In the genomic region with DNA sequence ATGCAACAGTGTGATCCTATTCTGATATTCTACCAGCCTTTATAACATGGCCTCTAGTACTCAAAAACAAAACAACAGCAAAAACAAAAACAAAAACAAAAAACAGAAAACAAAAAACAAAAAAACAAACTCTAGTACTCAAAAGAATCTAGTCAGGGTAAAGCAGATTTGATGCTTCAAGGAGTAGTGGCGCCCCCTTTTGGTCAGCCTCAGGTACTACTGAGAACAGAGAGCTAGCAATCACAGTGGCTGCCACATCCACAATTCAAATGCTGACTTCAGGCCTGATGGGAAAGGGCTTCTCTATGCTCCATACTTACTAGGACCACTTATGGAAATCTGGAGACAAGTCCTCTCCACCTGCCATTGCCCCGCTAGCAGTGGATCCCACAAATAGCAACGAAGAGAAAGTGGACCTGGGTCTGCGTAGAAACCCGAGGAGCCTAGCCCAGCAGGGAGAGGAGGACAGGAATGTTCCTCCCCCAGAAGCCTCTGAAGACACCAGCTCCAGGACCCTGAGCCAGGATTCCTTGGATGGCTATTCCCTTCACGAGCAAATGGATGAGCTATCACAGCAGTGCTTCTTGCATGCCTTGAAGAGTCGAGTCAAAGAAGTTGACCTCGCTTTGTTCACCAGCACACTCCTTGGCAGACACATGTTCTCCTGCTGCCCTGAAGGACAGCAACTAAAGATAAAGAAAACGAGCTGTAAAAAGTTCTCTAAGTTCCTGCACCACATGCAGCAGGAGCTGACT, we compare ENCODE assay signal across 9 mouse cellular contexts.
A peak's percentile ranks its signal among the peaks of the same experiment; 100 is the strongest.
DNase-seq lines count a peak whose midpoint lies in the region; ATAC-seq lines count a peak whose summit lies in the region.
"Had no signal": no experiment of that assay in that cellular context is flagged by ENCODE, and none has a peak within 500 bp of the region (broad histone marks: within the 10 kb centered on the region; RNA-seq: fewer than 3 reads in every experiment).

No protein-coding gene starts in this region.

- ATAC-seq in forebrain, embryonic 11.5 days (replicated peaks; ENCODE audit: low FRiP score), result no peak
- ATAC-seq in forebrain, embryonic 13.5 days, result no peak
- ATAC-seq in midbrain, embryonic 11.5 days (ENCODE audit: low FRiP score), result no peak
- ATAC-seq in midbrain, embryonic 15.5 days (replicated peaks), result no peak

- 70% methylated on average over 9 of the region's 9 CpGs for WGBS in forebrain, embryonic 11.5 days
- 68% methylated on average over 9 of the region's 9 CpGs for WGBS in forebrain, embryonic 13.5 days
- WGBS in midbrain, embryonic 11.5 days, result 61% methylated on average over 9 of the region's 9 CpGs
- WGBS in midbrain, embryonic 15.5 days, result 69% methylated on average over 9 of the region's 9 CpGs
- 62% methylated on average over 9 of the region's 9 CpGs for WGBS in large intestine, adult 2 months

- no peak overlapping the region for H3K27ac ChIP-seq in forebrain, embryonic 11.5 days (ENCODE audit: low read depth, low read length)
- H3K27ac ChIP-seq in forebrain, embryonic 13.5 days, result no peak overlapping the region
- no peak overlapping the region for H3K27ac ChIP-seq in midbrain, embryonic 11.5 days (ENCODE audit: low read depth, low read length)
- H3K27ac ChIP-seq in midbrain, embryonic 15.5 days, result no peak overlapping the region

- no peak overlapping the region for H3K9ac ChIP-seq in forebrain, embryonic 11.5 days (ENCODE audit: low read length)
- no peak overlapping the region for H3K9ac ChIP-seq in forebrain, embryonic 13.5 days
- H3K9ac ChIP-seq in midbrain, embryonic 11.5 days (ENCODE audit: low read length), result no peak overlapping the region
- no peak overlapping the region for H3K9ac ChIP-seq in midbrain, embryonic 15.5 days

- H3K9me3 ChIP-seq in forebrain, embryonic 11.5 days (ENCODE audit: control insufficient read depth, low read length), result no peaks in the 10 kb centered on the region
- H3K9me3 ChIP-seq in forebrain, embryonic 13.5 days (replicated peaks), result no peaks in the 10 kb centered on the region
- no peaks in the 10 kb centered on the region for H3K9me3 ChIP-seq in midbrain, embryonic 11.5 days (ENCODE audit: control insufficient read depth, low read length)
- H3K9me3 ChIP-seq in midbrain, embryonic 15.5 days, result no peaks in the 10 kb centered on the region

- no peaks in the 10 kb centered on the region for H3K36me3 ChIP-seq in forebrain, embryonic 11.5 days (ENCODE audit: control insufficient read depth, insufficient read depth, low read length)
- no peaks in the 10 kb centered on the region for H3K36me3 ChIP-seq in forebrain, embryonic 13.5 days (ENCODE audit: poor library complexity, severe bottlenecking)
- no peaks in the 10 kb centered on the region for H3K36me3 ChIP-seq in midbrain, embryonic 11.5 days (ENCODE audit: control insufficient read depth, insufficient read depth, low read length)
- no peaks in the 10 kb centered on the region for H3K36me3 ChIP-seq in midbrain, embryonic 15.5 days (replicated peaks)

- peak; percentile 66 for DNase-seq in forebrain, embryonic 11.5 days (ENCODE audit: low spot score)
- DNase-seq in midbrain, embryonic 11.5 days (ENCODE audit: low spot score, missing footprints), result peak; percentile 87
- DNase-seq in embryo, embryonic 11 days, result peak; percentile 49
- peak; percentile 4 for DNase-seq in large intestine, adult 2 months (ENCODE audit: low read depth, low spot score)
- DNase-seq in spleen, postnatal 4 days (ENCODE audit: low spot score in 2 of 2), result no peak
- DNase-seq in frontal cortex, postnatal 25 days (ENCODE audit: low spot score in 2 of 2), result no peak

- H3K27me3 ChIP-seq in forebrain, embryonic 11.5 days (ENCODE audit: control insufficient read depth, insufficient read depth, low read length), result no peaks in the 10 kb centered on the region
- no peaks in the 10 kb centered on the region for H3K27me3 ChIP-seq in forebrain, embryonic 13.5 days
- no peaks in the 10 kb centered on the region for H3K27me3 ChIP-seq in midbrain, embryonic 11.5 days (ENCODE audit: control insufficient read depth, insufficient read depth, low read length)
- H3K27me3 ChIP-seq in midbrain, embryonic 15.5 days (replicated peaks), result no peaks in the 10 kb centered on the region

- H3K4me2 ChIP-seq in forebrain, embryonic 11.5 days (ENCODE audit: low read depth, low read length, severe bottlenecking), result no peak overlapping the region
- H3K4me2 ChIP-seq in forebrain, embryonic 13.5 days, result no peak overlapping the region
- no peak overlapping the region for H3K4me2 ChIP-seq in midbrain, embryonic 11.5 days
- H3K4me2 ChIP-seq in midbrain, embryonic 15.5 days, result no peak overlapping the region

- H3K4me3 ChIP-seq in forebrain, embryonic 11.5 days (ENCODE audit: low read depth, low read length), result no peak overlapping the region
- H3K4me3 ChIP-seq in forebrain, embryonic 13.5 days, result no peak overlapping the region
- H3K4me3 ChIP-seq in midbrain, embryonic 11.5 days (ENCODE audit: low read depth, low read length), result no peak overlapping the region
- H3K4me3 ChIP-seq in midbrain, embryonic 15.5 days, result no peak overlapping the region
- H3K4me3 ChIP-seq: erythroblast, embryonic 14.5 days had no signal

- H3K4me1 ChIP-seq in forebrain, embryonic 11.5 days (replicated peaks; ENCODE audit: control insufficient read depth, insufficient read depth, low read length), result no peaks in the 10 kb centered on the region
- H3K4me1 ChIP-seq in forebrain, embryonic 13.5 days, result no peaks in the 10 kb centered on the region
- no peaks in the 10 kb centered on the region for H3K4me1 ChIP-seq in midbrain, embryonic 11.5 days (ENCODE audit: control insufficient read depth, insufficient read depth, low read length)
- H3K4me1 ChIP-seq in midbrain, embryonic 15.5 days, result no peaks in the 10 kb centered on the region

Comparison
In these comparisons a context has a peak if more than half of its experiments do, and no peak if none do; other contexts are left out.
1. DNase-seq: peak in forebrain, embryonic 11.5 days (single experiment), midbrain, embryonic 11.5 days (single experiment), embryo, embryonic 11 days (single experiment) and large intestine, adult 2 months (single experiment); none in spleen, postnatal 4 days (0 of 2) and frontal cortex, postnatal 25 days (0 of 2).